ENCODE assay signal across 11 mouse cellular contexts in genomic region chr11:96992722-96993311, GRCm38 (mm10). TPM values are rescaled to one million over a fixed set of nuclear protein-coding genes. Genes with fewer than 3 reads are reported as not detected.
DNase-seq lines count a peak whose midpoint lies in the region; ATAC-seq and TF ChIP-seq lines count a peak whose summit lies in the region.
"Had no signal": no experiment of that assay in that cellular context is flagged by ENCODE, and none has a peak within 500 bp of the region (broad histone marks: within the 10 kb centered on the region; RNA-seq: fewer than 3 reads in every experiment).

No protein-coding gene starts in this region.

- H3K4me1 ChIP-seq in hindbrain, embryonic 13.5 days (replicated peaks), result peaks cover 32% of the 10 kb centered on the region
- H3K4me1 ChIP-seq in hindbrain, postnatal 0 days (ENCODE audit: insufficient read depth, low read length), result peaks cover 2% of the 10 kb centered on the region; the same call in 1 of the 2 replicates
- peaks cover 27% of the 10 kb centered on the region for H3K4me1 ChIP-seq in embryonic facial prominence, embryonic 12.5 days

- H3K36me3 ChIP-seq in hindbrain, embryonic 13.5 days, result no peaks in the 10 kb centered on the region
- H3K36me3 ChIP-seq in hindbrain, postnatal 0 days (ENCODE audit: insufficient read depth, low read length), result no peaks in the 10 kb centered on the region
- H3K36me3 ChIP-seq in embryonic facial prominence, embryonic 12.5 days, result no peaks in the 10 kb centered on the region

- DNase-seq in hindbrain, postnatal 0 days (ENCODE audit: low spot score), result no peak
- DNase-seq in CD4-positive, CD25-positive, alpha-beta regulatory T cell, adult 2 months (ENCODE audit: low read depth, low spot score), result peak; percentile 72
- no peak for DNase-seq in cerebellum, adult 11 months
- no peak for DNase-seq in frontal cortex, adult 2 months (ENCODE audit: extremely low spot score in 1 of 2, low spot score in 1 of 2)
- no peak for DNase-seq in ovary, adult 18-20 months (ENCODE audit: low spot score)
- DNase-seq: kidney, postnatal 36 days; right cerebral cortex, adult 18-20 months had no signal

- no peak overlapping the region for H3K4me3 ChIP-seq in hindbrain, embryonic 13.5 days
- H3K4me3 ChIP-seq in hindbrain, postnatal 0 days (ENCODE audit: low read length), result no peak overlapping the region
- no peak overlapping the region for H3K4me3 ChIP-seq in embryonic facial prominence, embryonic 12.5 days

- peak overlapping the region; percentile 43 for H3K9ac ChIP-seq in hindbrain, embryonic 13.5 days
- no peak overlapping the region for H3K9ac ChIP-seq in hindbrain, postnatal 0 days (replicated peaks; ENCODE audit: low read length)
- no peak overlapping the region for H3K9ac ChIP-seq in embryonic facial prominence, embryonic 12.5 days

- H3K27me3 ChIP-seq in hindbrain, embryonic 13.5 days, result peaks cover 27% of the 10 kb centered on the region
- H3K27me3 ChIP-seq in hindbrain, postnatal 0 days (ENCODE audit: insufficient read depth, low read length), result no peaks in the 10 kb centered on the region
- H3K27me3 ChIP-seq in embryonic facial prominence, embryonic 12.5 days, result peaks cover 28% of the 10 kb centered on the region

- no peak overlapping the region for H3K27ac ChIP-seq in hindbrain, embryonic 13.5 days
- no peak overlapping the region; the same call in 1 of the 2 replicates for H3K27ac ChIP-seq in hindbrain, postnatal 0 days
- H3K27ac ChIP-seq in embryonic facial prominence, embryonic 12.5 days, result peak overlapping the region; percentile 60; the same call in 1 of the 2 replicates

- TF ChIP-seq CTCF in hindbrain, postnatal 0 days (IDR thresholded peaks at IDR 0.05; ENCODE audit: low read depth), result no peak

- WGBS in hindbrain, embryonic 13.5 days, result 54% methylated on average over 8 of the region's 8 CpGs
- WGBS in hindbrain, postnatal 0 days, result 51% methylated on average over 8 of the region's 8 CpGs
- 21% methylated on average over 8 of the region's 8 CpGs for WGBS in embryonic facial prominence, embryonic 12.5 days

- H3K4me2 ChIP-seq in hindbrain, embryonic 13.5 days, result no peak overlapping the region
- no peak overlapping the region for H3K4me2 ChIP-seq in hindbrain, postnatal 0 days (ENCODE audit: low read depth, low read length)
- no peak overlapping the region for H3K4me2 ChIP-seq in embryonic facial prominence, embryonic 12.5 days (replicated peaks)

- no peak for ATAC-seq in hindbrain, embryonic 13.5 days (ENCODE audit: low FRiP score)
- ATAC-seq in hindbrain, postnatal 0 days, result no peak
- ATAC-seq in embryonic facial prominence, embryonic 12.5 days (ENCODE audit: insufficient number of reproducible peaks, insufficient read depth, low FRiP score, low TSS enrichment), result no peak
- peak; percentile 73 for ATAC-seq in megakaryocyte progenitor cell, adult 5-6 weeks (replicated peaks; ENCODE audit: poor library complexity)

- no peaks in the 10 kb centered on the region for H3K9me3 ChIP-seq in hindbrain, embryonic 13.5 days
- no peaks in the 10 kb centered on the region for H3K9me3 ChIP-seq in hindbrain, postnatal 0 days (ENCODE audit: low read length)
- no peaks in the 10 kb centered on the region for H3K9me3 ChIP-seq in embryonic facial prominence, embryonic 12.5 days

RNA-seq across cellular contexts. Expression of gene Sp2, which starts 10.1 kb away (rescaled TPM):
- 15.9 and 17.2 TPM in 2 replicates for polyA plus RNA-seq in hindbrain, embryonic 13.5 days (2015; fragmentation: Nextera tagmentation; extraction: Ambion mirVana)
- 7.3 and 8.8 TPM in 2 replicates for total RNA-seq in hindbrain, postnatal 0 days (2014; rRNA removed)
- polyA plus RNA-seq in hindbrain, postnatal 0 days (2015; fragmentation: Nextera tagmentation; extraction: Ambion mirVana), result 11.9 and 14.4 TPM in 2 replicates
- polyA plus RNA-seq in embryonic facial prominence, embryonic 12.5 days (2016; fragmentation: Nextera tagmentation; extraction: Ambion mirVana), result 15.3 and 17.3 TPM in 2 replicates
- 21.0 and 27.4 TPM in 2 replicates for total RNA-seq in megakaryocyte progenitor cell, adult 5-6 weeks (2015)
- 2.3 and 2.8 TPM in 2 replicates for total RNA-seq in megakaryocyte progenitor cell, adult 5-6 weeks (2017)
- polyA plus RNA-seq in frontal cortex, adult 2 months (2012; rRNA removed), result 11.5 and 12.1 TPM in 2 replicates

RNA-seq across cellular contexts. Expression of gene Sp6, which starts 20.4 kb away (rescaled TPM):
- 0.10 and 0.29 TPM in 2 replicates for polyA plus RNA-seq in hindbrain, embryonic 13.5 days (2015; fragmentation: Nextera tagmentation; extraction: Ambion mirVana)
- 0.18 and 0.99 TPM in 2 replicates for total RNA-seq in hindbrain, postnatal 0 days (2014; rRNA removed)
- polyA plus RNA-seq in hindbrain, postnatal 0 days (2015; fragmentation: Nextera tagmentation; extraction: Ambion mirVana), result 0.38 and 0.54 TPM in 2 replicates
- 1.3 and 2.2 TPM in 2 replicates for polyA plus RNA-seq in embryonic facial prominence, embryonic 12.5 days (2016; fragmentation: Nextera tagmentation; extraction: Ambion mirVana)
- total RNA-seq in megakaryocyte progenitor cell, adult 5-6 weeks (2015), result not detected in 2 replicates
- total RNA-seq in megakaryocyte progenitor cell, adult 5-6 weeks (2017), result 0.03 TPM in 1 of 2 replicates, not detected in the other
- polyA plus RNA-seq in frontal cortex, adult 2 months (2012; rRNA removed), result 0.50 and 0.62 TPM in 2 replicates
- polyA plus RNA-seq: liver, embryonic 16.5 days had no signal

RNA-seq across cellular contexts. Expression of gene Scrn2, which starts 36.9 kb away (rescaled TPM):
- 14.4 and 15.3 TPM in 2 replicates for polyA plus RNA-seq in hindbrain, embryonic 13.5 days (2015; fragmentation: Nextera tagmentation; extraction: Ambion mirVana)
- 10.5 and 24.0 TPM in 2 replicates for total RNA-seq in hindbrain, postnatal 0 days (2014; rRNA removed)
- 12.4 and 13.8 TPM in 2 replicates for polyA plus RNA-seq in hindbrain, postnatal 0 days (2015; fragmentation: Nextera tagmentation; extraction: Ambion mirVana)
- 30.5 and 30.6 TPM in 2 replicates for polyA plus RNA-seq in embryonic facial prominence, embryonic 12.5 days (2016; fragmentation: Nextera tagmentation; extraction: Ambion mirVana)
- total RNA-seq in megakaryocyte progenitor cell, adult 5-6 weeks (2015), result 3.0 and 4.2 TPM in 2 replicates
- 18.3 and 21.1 TPM in 2 replicates for total RNA-seq in megakaryocyte progenitor cell, adult 5-6 weeks (2017)
- 6.1 and 6.3 TPM in 2 replicates for polyA plus RNA-seq in frontal cortex, adult 2 months (2012; rRNA removed)

RNA-seq across cellular contexts. Expression of gene Lrrc46, which starts 48.4 kb away (rescaled TPM):
- 3.2 and 5.6 TPM in 2 replicates for polyA plus RNA-seq in hindbrain, embryonic 13.5 days (2015; fragmentation: Nextera tagmentation; extraction: Ambion mirVana)
- 0.36 and 3.5 TPM in 2 replicates for total RNA-seq in hindbrain, postnatal 0 days (2014; rRNA removed)
- polyA plus RNA-seq in hindbrain, postnatal 0 days (2015; fragmentation: Nextera tagmentation; extraction: Ambion mirVana), result 3.5 and 4.1 TPM in 2 replicates
- 0.87 and 0.89 TPM in 2 replicates for polyA plus RNA-seq in embryonic facial prominence, embryonic 12.5 days (2016; fragmentation: Nextera tagmentation; extraction: Ambion mirVana)
- 0.64 and 0.69 TPM in 2 replicates for total RNA-seq in megakaryocyte progenitor cell, adult 5-6 weeks (2015)
- not detected in 2 replicates for total RNA-seq in megakaryocyte progenitor cell, adult 5-6 weeks (2017)
- polyA plus RNA-seq in frontal cortex, adult 2 months (2012; rRNA removed), result 0.82 TPM in 2 replicates

RNA-seq across cellular contexts. Expression of gene Mrpl10, which starts 48.5 kb away (rescaled TPM):
- polyA plus RNA-seq in hindbrain, embryonic 13.5 days (2015; fragmentation: Nextera tagmentation; extraction: Ambion mirVana), result 59.4 and 62.0 TPM in 2 replicates
- total RNA-seq in hindbrain, postnatal 0 days (2014; rRNA removed), result 64.6 and 69.3 TPM in 2 replicates
- 64.9 and 66.6 TPM in 2 replicates for polyA plus RNA-seq in hindbrain, postnatal 0 days (2015; fragmentation: Nextera tagmentation; extraction: Ambion mirVana)
- 79.9 and 81.6 TPM in 2 replicates for polyA plus RNA-seq in embryonic facial prominence, embryonic 12.5 days (2016; fragmentation: Nextera tagmentation; extraction: Ambion mirVana)
- total RNA-seq in megakaryocyte progenitor cell, adult 5-6 weeks (2015), result 32.1 and 34.0 TPM in 2 replicates
- 19.7 and 24.5 TPM in 2 replicates for total RNA-seq in megakaryocyte progenitor cell, adult 5-6 weeks (2017)
- 60.2 and 66.3 TPM in 2 replicates for polyA plus RNA-seq in frontal cortex, adult 2 months (2012; rRNA removed)
